Mouse (Mus musculus) thymus, adult 2 months (tissue): ENCODE results near the gene Gab1. TPM values are rescaled to one million over a fixed set of nuclear protein-coding genes. Genes with fewer than 3 reads are reported as not detected.

Experiments
- DNase-seq: peaks from one replicate; pipeline ENCODE4 v3.0.0; 2021
- H3K27ac ChIP-seq: fragments of 200-500 bp; 2 replicates; pipeline ENCODE4 v1.5.1; 2012; ENCODE audit warnings: low read length, control low read depth; ENCODE audit not compliant: control insufficient read depth, insufficient read depth
- H3K27me3 ChIP-seq: fragments of 200-500 bp; 2 replicates; pipeline ENCODE4 v1.6.1; 2012; ENCODE audit warnings: mild to moderate bottlenecking, low read length, moderate library complexity, mixed read lengths; ENCODE audit not compliant: control insufficient read depth, insufficient read depth
- H3K36me3 ChIP-seq: fragments of 200-500 bp; 2 replicates; pipeline ENCODE4 v1.6.1; 2012; ENCODE audit warnings: mild to moderate bottlenecking, low read length, moderate library complexity; ENCODE audit not compliant: control insufficient read depth, insufficient read depth
- H3K4me1 ChIP-seq: fragments of 200-500 bp; replicated peaks from 2 replicates; pipeline ENCODE4 v1.6.1; 2012; ENCODE audit warnings: low read length; ENCODE audit not compliant: control insufficient read depth, insufficient read depth
- H3K4me3 ChIP-seq: fragments of 200-500 bp; 2 replicates; pipeline ENCODE4 v1.5.1; 2012; ENCODE audit warnings: mild to moderate bottlenecking, low read length, control low read depth, moderate library complexity; ENCODE audit not compliant: control insufficient read depth, insufficient read depth
- CTCF ChIP-seq: fragments of 200-500 bp; IDR thresholded peaks from 2 replicates; pipeline ENCODE4 v1.5.1; 2012; ENCODE audit warnings: mild to moderate bottlenecking, control low read depth, low read length, moderate library complexity, borderline replicate concordance; ENCODE audit not compliant: control insufficient read depth, poor library complexity, insufficient read depth; ENCODE audit errors: extremely low read depth
- POLR2A ChIP-seq: fragments of 200-500 bp; IDR thresholded peaks from 2 replicates; pipeline ENCODE4 v1.6.1; 2012; ENCODE audit warnings: mild to moderate bottlenecking, low read length, control low read depth, moderate library complexity; ENCODE audit not compliant: control insufficient read depth, poor library complexity, insufficient read depth; ENCODE audit errors: extremely low read depth
- WGBS: fragments of 180-500 bp; shearing (Covaris S2); methylation state at CpG from one replicate; pipeline ENCODE4 v1.1.7; 2018; 5-methylcytosine and 5-hydroxymethylcytosine counted together
- polyA plus RNA-seq: library from polyadenylated mRNA; depleted of rRNA; stranded (reverse); fragments of >200 nt; gene quantifications from 2 replicates; pipeline ENCODE4 v1.2.3, GENCODE M21; 2012

Gab1 gene
- polyA plus RNA-seq, 1 experiment, result 8.9 TPM

- no peaks in the 10 kb centered on the region for H3K36me3 ChIP-seq
- no peak overlapping the region for H3K4me3 ChIP-seq
- H3K27me3 ChIP-seq, result no peaks in the 10 kb centered on the region
- no peak for DNase-seq
- no peaks in the 10 kb centered on the region for H3K4me1 ChIP-seq
- 84% methylated on average over 3 of the region's 3 CpGs for WGBS
- H3K27ac ChIP-seq, result no peak overlapping the region
- TF ChIP-seq POLR2A (no peak), CTCF (no peak)
Measured at GRCm38 (mm10) chr8:80857128-80857527, 23.2 kb downstream of the Gab1 start.

- 83% methylated on average over 6 of the region's 6 CpGs for WGBS
- Histone ChIP-seq H3K36me3 (no peaks in the 10 kb centered on the region), H3K4me3 (no peak overlapping the region), H3K27me3 (no peaks in the 10 kb centered on the region), H3K27ac (no peak overlapping the region), H3K4me1 (no peaks in the 10 kb centered on the region)
- TF ChIP-seq CTCF, result no peak
- no peak for DNase-seq
Measured at GRCm38 (mm10) chr8:80856606-80857005, 23.7 kb downstream of the Gab1 start.

GRCm38 (mm10) chr8:80853622-80854021, 26.7 kb downstream of the Gab1 start:
- DNase-seq, result no peak
- H3K4me1 ChIP-seq, result no peaks in the 10 kb centered on the region
- no peaks in the 10 kb centered on the region for H3K36me3 ChIP-seq
- WGBS, result 95% methylated on average over 13 of the region's 13 CpGs
- H3K27ac ChIP-seq, result no peak overlapping the region
- no peak overlapping the region for H3K4me3 ChIP-seq
- no peaks in the 10 kb centered on the region for H3K27me3 ChIP-seq
- TF ChIP-seq POLR2A (no peak), CTCF (no peak)

- H3K27me3 ChIP-seq, result no peaks in the 10 kb centered on the region
- no peak overlapping the region for H3K4me3 ChIP-seq
- H3K27ac ChIP-seq, result peak overlapping the region; percentile 8; the same call in 1 of the 2 replicates
- no peaks in the 10 kb centered on the region for H3K36me3 ChIP-seq
- WGBS, result 92% methylated on average over 6 of the region's 6 CpGs
- DNase-seq, result no peak
- TF ChIP-seq CTCF, result no peak
- no peak for TF ChIP-seq POLR2A
- H3K4me1 ChIP-seq, result no peaks in the 10 kb centered on the region
Measured at GRCm38 (mm10) chr8:80853208-80853607, 27.1 kb downstream of the Gab1 start.

GRCm38 (mm10) chr8:80852412-80853165, 27.7 kb downstream of the Gab1 start:
- Histone ChIP-seq H3K27me3 (no peaks in the 10 kb centered on the region), H3K27ac (peak overlapping the region; percentile 8; the same call in 1 of the 2 replicates), H3K4me1 (no peaks in the 10 kb centered on the region), H3K36me3 (no peaks in the 10 kb centered on the region), H3K4me3 (no peak overlapping the region)
- WGBS, result 83% methylated on average over 9 of the region's 9 CpGs
- TF ChIP-seq CTCF (no peak), POLR2A (no peak)
- no peak for DNase-seq

- H3K27ac ChIP-seq, result no peak overlapping the region
- TF ChIP-seq CTCF, result no peak
- TF ChIP-seq POLR2A, result no peak
Measured at GRCm38 (mm10) chr8:80851648-80852047, 28.7 kb downstream of the Gab1 start.

GRCm38 (mm10) chr8:80850013-80850412, 30.3 kb downstream of the Gab1 start:
- Histone ChIP-seq H3K4me3 (no peak overlapping the region), H3K27me3 (no peaks in the 10 kb centered on the region), H3K4me1 (no peaks in the 10 kb centered on the region), H3K36me3 (no peaks in the 10 kb centered on the region), H3K27ac (no peak overlapping the region)
- TF ChIP-seq CTCF, result no peak
- no peak for DNase-seq
- WGBS, result 93% methylated on average over 4 of the region's 4 CpGs

More at GRCm38 (mm10) chr8:80851648-80852047, 28.7 kb downstream of the Gab1 start:
- H3K4me3 ChIP-seq, result no peak overlapping the region
- H3K4me1 ChIP-seq, result no peaks in the 10 kb centered on the region
- 79% methylated on average over 6 of the region's 6 CpGs for WGBS
- no peaks in the 10 kb centered on the region for H3K36me3 ChIP-seq
- no peaks in the 10 kb centered on the region for H3K27me3 ChIP-seq
- DNase-seq, result no peak
